Mouse (Mus musculus) embryonic facial prominence, embryonic 11.5 days (tissue): Measurements from ENCODE around the gene F3. TPM values are rescaled to one million over a fixed set of nuclear protein-coding genes. Genes with fewer than 3 reads are reported as not detected.

Experiments
- ATAC-seq: fragments of 200-750 bp; cut with Nextera tagmentation; replicated peaks from 2 replicates; pipeline ENCODE4 v1.8.0; 2017; ENCODE audit warnings: low read depth; ENCODE audit not compliant: insufficient number of reproducible peaks, low FRiP score, low TSS enrichment
- DNase-seq: peaks from one replicate; pipeline ENCODE4 v3.0.0-alpha.2; 2015; ENCODE audit warnings: low spot score
- H3K27ac ChIP-seq: fragments of 300-500 bp; sonication (generic); replicated peaks from 2 replicates; pipeline ENCODE4 v1.5.1; 2014; ENCODE audit warnings: mild to moderate bottlenecking, low read depth, low read length, control low read depth
- H3K27me3 ChIP-seq: fragments of 300-500 bp; sonication (generic); 2 replicates; pipeline ENCODE4 v1.6.1; 2014; ENCODE audit warnings: mild to moderate bottlenecking, low read length, moderate library complexity, mixed read lengths; ENCODE audit not compliant: control insufficient read depth, insufficient read depth
- H3K36me3 ChIP-seq: fragments of 300-500 bp; sonication (generic); replicated peaks from 2 replicates; pipeline ENCODE4 v1.6.1; 2014; ENCODE audit warnings: low read depth, mild to moderate bottlenecking, low read length, moderate library complexity, mixed read lengths; ENCODE audit not compliant: control insufficient read depth, insufficient read depth
- H3K4me1 ChIP-seq: fragments of 300-500 bp; sonication (generic); 2 replicates; pipeline ENCODE4 v1.6.1; 2014; ENCODE audit warnings: low read length, mixed read lengths; ENCODE audit not compliant: control insufficient read depth, insufficient read depth
- H3K4me2 ChIP-seq: fragments of 300-500 bp; sonication (generic); 2 replicates; pipeline ENCODE4 v1.6.1; 2014; ENCODE audit warnings: low read depth, mild to moderate bottlenecking, control low read depth, low read length, moderate library complexity
- H3K4me3 ChIP-seq: fragments of 300-500 bp; sonication (generic); 2 replicates; pipeline ENCODE4 v1.5.1; 2014; ENCODE audit warnings: low read depth, low read length, control low read depth
- H3K9ac ChIP-seq: fragments of 300-500 bp; sonication (generic); replicated peaks from 2 replicates; pipeline ENCODE4 v1.6.1; 2014; ENCODE audit warnings: mild to moderate bottlenecking, control low read depth, low read length
- H3K9me3 ChIP-seq: fragments of 300-500 bp; sonication (generic); replicated peaks from 2 replicates; pipeline ENCODE4 v1.6.1; 2016; ENCODE audit warnings: mild to moderate bottlenecking, low read length, inconsistent platforms, mixed read lengths; ENCODE audit not compliant: control insufficient read depth
- WGBS: fragments of 180-500 bp; shearing (Covaris S2); extraction: QIAGEN DNeasy Blood & Tissue Kit; methylation state at CpG from one replicate; pipeline ENCODE4 v1.1.7; 2014; 5-methylcytosine and 5-hydroxymethylcytosine counted together
- polyA plus RNA-seq: library from polyadenylated mRNA; unstranded; fragments of >200 nt; fragmentation: Nextera tagmentation; extraction: Ambion mirVana; gene quantifications from 2 replicates; pipeline ENCODE4 v1.2.1, GENCODE M21; 2014

The F3 gene
- polyA plus RNA-seq, 1 experiment from 2014 or later, result 14.2 TPM

- 79% methylated on average over 3 of the region's 3 CpGs for WGBS
- Histone ChIP-seq H3K27ac (no peak overlapping the region), H3K36me3 (no peaks in the 10 kb centered on the region), H3K4me3 (no peak overlapping the region), H3K27me3 (no peaks in the 10 kb centered on the region), H3K4me2 (no peak overlapping the region), H3K4me1 (no peaks in the 10 kb centered on the region; the same call in 1 of the 2 replicates), H3K9me3 (no peaks in the 10 kb centered on the region), H3K9ac (no peak overlapping the region)
- DNase-seq (no peak), ATAC-seq (no peak)
These were observed 3.6 kb upstream of the F3 start for GRCm38 (mm10) chr3:121719701-121720100.

DNA sequence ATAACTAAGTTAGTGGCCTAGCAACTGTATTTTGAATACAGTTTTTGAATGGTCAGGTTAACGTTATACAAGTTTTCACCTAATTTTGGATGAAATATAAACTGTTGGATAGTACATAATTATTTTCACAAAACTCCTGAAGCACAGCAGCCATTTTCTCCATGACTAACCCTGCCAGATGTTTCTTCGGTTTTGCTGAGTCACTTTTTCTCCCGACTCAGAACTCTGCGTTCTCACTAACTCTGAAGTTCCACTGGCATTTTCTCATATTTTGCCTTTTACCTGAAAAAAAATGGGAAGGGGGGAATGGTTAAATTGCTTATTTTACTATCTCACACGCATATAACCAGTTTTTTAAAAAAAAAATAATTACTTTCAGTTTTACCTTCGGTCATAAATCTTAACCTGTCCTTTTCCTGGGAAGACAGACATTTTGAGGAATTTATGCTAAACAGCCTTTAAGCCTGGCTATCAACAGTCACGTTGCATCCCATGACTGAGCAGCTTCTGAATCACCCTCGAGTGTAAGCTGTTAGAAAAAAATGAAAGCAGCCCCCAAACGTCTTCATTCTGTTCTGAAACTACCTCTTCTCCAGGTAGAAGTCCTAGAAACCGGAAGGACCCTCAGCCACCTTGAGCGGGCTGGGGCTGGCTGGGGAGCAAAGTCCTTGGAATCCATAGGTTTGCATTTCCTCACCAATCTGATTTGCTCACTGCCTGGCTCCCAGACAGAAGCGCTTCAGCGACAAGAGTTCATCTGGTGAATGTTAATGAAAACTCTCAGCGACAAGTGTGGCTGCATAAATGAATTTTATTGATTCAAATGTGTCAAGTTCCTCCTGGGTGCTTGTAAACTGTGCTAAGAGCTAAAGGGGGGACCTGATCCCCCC, 2.3 kb upstream of the F3 start:
- no peak overlapping the region for H3K27ac ChIP-seq
- no peaks in the 10 kb centered on the region; the same call in 1 of the 2 replicates for H3K4me1 ChIP-seq
- 55% methylated on average over 14 of the region's 14 CpGs for WGBS
- ATAC-seq (no peak), DNase-seq (peak; percentile 34)
- no peak overlapping the region for H3K4me3 ChIP-seq
- no peak overlapping the region for H3K9ac ChIP-seq
- no peak overlapping the region for H3K4me2 ChIP-seq
- no peaks in the 10 kb centered on the region for H3K9me3 ChIP-seq
- no peaks in the 10 kb centered on the region for H3K27me3 ChIP-seq
- no peaks in the 10 kb centered on the region for H3K36me3 ChIP-seq

DNA sequence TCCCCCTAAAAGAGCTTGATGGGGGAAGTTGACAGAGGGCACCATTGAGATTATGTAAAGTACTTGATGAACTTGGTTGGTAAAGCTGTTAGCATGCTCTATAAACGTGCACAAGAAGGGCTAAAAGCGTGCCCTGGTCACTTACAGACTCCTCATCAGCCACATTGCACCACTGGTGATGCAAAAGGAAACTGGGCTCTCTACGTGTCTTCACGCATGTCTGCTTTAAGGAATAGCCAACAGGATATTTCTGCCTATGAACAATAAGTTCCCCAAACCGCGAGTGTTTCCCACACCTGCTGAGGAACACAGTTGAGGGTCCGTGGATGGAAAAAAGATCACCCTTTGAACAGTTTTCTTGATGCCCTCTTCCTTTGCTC, 1.7 kb upstream of the F3 start:
- H3K36me3 ChIP-seq, result no peaks in the 10 kb centered on the region
- ATAC-seq, result no peak
- H3K4me1 ChIP-seq, result no peaks in the 10 kb centered on the region; the same call in 1 of the 2 replicates
- H3K27ac ChIP-seq, result no peak overlapping the region
- H3K4me3 ChIP-seq, result no peak overlapping the region
- H3K9ac ChIP-seq, result no peak overlapping the region
- DNase-seq, result no peak
- no peaks in the 10 kb centered on the region for H3K9me3 ChIP-seq
- no peak overlapping the region for H3K4me2 ChIP-seq
- WGBS, result 66% methylated on average over 7 of the region's 7 CpGs
- no peaks in the 10 kb centered on the region for H3K27me3 ChIP-seq

GRCm38 (mm10) chr3:121723968-121724524, 709 bp downstream of the F3 start:
- H3K4me3 ChIP-seq, result peak overlapping the region; percentile 65
- no peaks in the 10 kb centered on the region for H3K27me3 ChIP-seq
- 4% methylated on average over 20 of the region's 20 CpGs for WGBS
- ATAC-seq (no peak), DNase-seq (no peak)
- H3K4me2 ChIP-seq, result peak overlapping the region; percentile 88
- no peaks in the 10 kb centered on the region; the same call in 1 of the 2 replicates for H3K4me1 ChIP-seq
- peak overlapping the region; percentile 67 for H3K9ac ChIP-seq
- no peak overlapping the region for H3K27ac ChIP-seq
- H3K9me3 ChIP-seq, result no peaks in the 10 kb centered on the region
- H3K36me3 ChIP-seq, result no peaks in the 10 kb centered on the region

DNA sequence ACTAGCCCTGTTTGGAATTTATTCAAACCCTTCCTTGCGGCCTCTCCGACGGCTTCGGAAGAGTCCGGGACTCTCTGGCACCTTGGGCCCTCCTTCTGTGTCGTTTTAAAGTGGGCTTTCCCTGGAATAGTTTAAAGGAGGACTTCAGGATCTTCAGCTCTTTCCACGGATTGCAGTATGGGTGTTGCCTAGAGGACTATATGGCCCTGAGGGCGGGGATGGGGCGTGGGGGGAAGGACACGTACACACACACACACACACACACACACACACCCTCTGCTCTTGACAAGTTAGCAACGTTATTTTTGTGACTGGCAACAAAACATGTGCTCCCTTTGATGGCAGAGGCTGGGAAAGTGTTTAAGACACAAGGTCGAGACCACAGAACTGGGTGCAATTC, 1.2 kb downstream of the F3 start:
- Histone ChIP-seq H3K36me3 (no peaks in the 10 kb centered on the region), H3K9me3 (no peaks in the 10 kb centered on the region), H3K9ac (no peak overlapping the region), H3K4me1 (no peaks in the 10 kb centered on the region; the same call in 1 of the 2 replicates), H3K4me3 (peak overlapping the region; percentile 65; the same call in 1 of the 2 replicates), H3K27me3 (no peaks in the 10 kb centered on the region), H3K4me2 (peak overlapping the region; percentile 88), H3K27ac (no peak overlapping the region)
- no peak for ATAC-seq
- no peak for DNase-seq
- WGBS, result 38% methylated on average over 12 of the region's 12 CpGs

GRCm38 (mm10) chr3:121725651-121726050, 2.3 kb downstream of the F3 start:
- no peaks in the 10 kb centered on the region for H3K9me3 ChIP-seq
- ATAC-seq (no peak), DNase-seq (no peak)
- no peak overlapping the region for H3K27ac ChIP-seq
- 80% methylated on average over 10 of the region's 10 CpGs for WGBS
- 0 out of 2 replicates have a peak overlapping the region, but pooled peaks have one; percentile 6 for H3K4me3 ChIP-seq
- H3K9ac ChIP-seq, result no peak overlapping the region
- no peak overlapping the region for H3K4me2 ChIP-seq
- no peaks in the 10 kb centered on the region for H3K27me3 ChIP-seq
- no peaks in the 10 kb centered on the region for H3K36me3 ChIP-seq
- no peaks in the 10 kb centered on the region; the same call in 1 of the 2 replicates for H3K4me1 ChIP-seq

DNA sequence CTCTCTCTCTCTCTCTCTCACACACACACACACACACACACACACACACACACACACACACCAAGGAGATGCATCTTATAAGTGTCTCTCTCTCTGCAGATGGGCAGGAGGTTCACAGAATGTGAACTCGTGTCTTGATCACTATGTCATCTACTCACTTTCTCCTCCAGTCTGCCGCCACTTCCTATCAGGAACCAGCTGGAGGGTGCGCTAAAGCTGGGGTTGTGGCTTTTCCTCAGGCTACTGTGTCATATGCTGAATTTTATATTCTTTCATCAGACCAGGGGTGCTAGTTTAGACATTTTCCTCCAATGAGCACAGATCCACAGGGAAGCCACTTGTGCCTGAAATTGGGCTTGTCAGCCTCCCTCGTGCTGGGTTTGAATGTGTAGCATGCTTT, 6.3 kb downstream of the F3 start:
- no peaks in the 10 kb centered on the region for H3K27me3 ChIP-seq
- 88% methylated on average over 4 of the region's 4 CpGs for WGBS
- no peaks in the 10 kb centered on the region for H3K9me3 ChIP-seq
- 0 out of 2 replicates have a peak, but pooled peaks cover 2% of the 10 kb centered on the region for H3K36me3 ChIP-seq
- H3K4me1 ChIP-seq, result no peaks in the 10 kb centered on the region
- H3K9ac ChIP-seq, result no peak overlapping the region
- H3K4me3 ChIP-seq, result no peak overlapping the region
- ATAC-seq (no peak), DNase-seq (no peak)
- no peak overlapping the region for H3K4me2 ChIP-seq
- no peak overlapping the region for H3K27ac ChIP-seq

DNA sequence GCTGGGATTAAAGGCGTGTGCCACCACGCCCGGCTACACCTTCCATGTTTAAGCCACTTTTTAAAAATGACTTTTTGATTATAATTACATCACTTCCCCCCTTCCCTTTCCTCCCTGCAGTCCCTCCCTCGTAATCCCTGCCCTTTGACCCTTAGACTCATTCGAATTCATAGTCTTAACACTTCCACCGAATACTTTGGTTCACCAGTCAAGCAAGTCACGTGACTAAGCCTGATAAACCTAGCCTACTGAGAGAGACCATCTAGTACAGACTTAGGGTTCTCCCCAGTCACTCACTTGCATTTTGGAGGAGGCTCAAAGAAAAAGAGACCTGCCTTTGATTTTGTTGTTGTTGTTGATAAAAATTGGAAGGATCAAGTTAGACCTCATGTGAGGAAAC, 12.2 kb downstream of the F3 start:
- H3K27ac ChIP-seq, result no peak overlapping the region; the same call in 1 of the 2 replicates
- no peak for DNase-seq

More for the DNA sequence above, 12.2 kb downstream of the F3 start:
- no peak overlapping the region for H3K4me2 ChIP-seq
- no peaks in the 10 kb centered on the region for H3K9me3 ChIP-seq
- 0 out of 2 replicates have a peak, but pooled peaks cover 2% of the 10 kb centered on the region for H3K36me3 ChIP-seq
- no peak overlapping the region for H3K9ac ChIP-seq
- WGBS, result 78% methylated on average over 7 of the region's 7 CpGs
- no peaks in the 10 kb centered on the region for H3K4me1 ChIP-seq
- no peak for ATAC-seq
- no peaks in the 10 kb centered on the region for H3K27me3 ChIP-seq
- no peak overlapping the region for H3K4me3 ChIP-seq
